Mouse (Mus musculus): ENCODE measurements at regions not wholly inside any gene's neighbourhood (a gene's known extent, or its start where the extent isn't known, plus 50 kb on each side); places are given as distances from the start of the nearest gene placed in this dataset.

- no peak for ATAC-seq (replicated peaks; ENCODE audit: poor library complexity, severe bottlenecking)
These were observed 79.6 kb upstream of the Asb5 start for GRCm38 (mm10) chr8:54449811-54450210.

GRCm38 (mm10) chr8:54451323-54452021, 77.9 kb upstream of the Asb5 start:
- ATAC-seq (replicated peaks; ENCODE audit: poor library complexity, severe bottlenecking): no peak

GRCm38 (mm10) chr8:54464977-54465376, 64.4 kb upstream of the Asb5 start:
- ATAC-seq (replicated peaks; ENCODE audit: poor library complexity, severe bottlenecking): no peak

GRCm38 (mm10) chr8:54465458-54466102, 63.8 kb upstream of the Asb5 start:
- ATAC-seq (replicated peaks; ENCODE audit: poor library complexity, severe bottlenecking): no peak

Data from granulocyte monocyte progenitor cell, adult 5-6 weeks (primary cell).